Mouse (Mus musculus): ENCODE measurements around the gene Ace. TPM values are rescaled to one million over a fixed set of nuclear protein-coding genes. Genes with fewer than 3 reads are reported as not detected.

Ace gene
- total RNA-seq, 1 experiment = 1.4 TPM

DNA sequence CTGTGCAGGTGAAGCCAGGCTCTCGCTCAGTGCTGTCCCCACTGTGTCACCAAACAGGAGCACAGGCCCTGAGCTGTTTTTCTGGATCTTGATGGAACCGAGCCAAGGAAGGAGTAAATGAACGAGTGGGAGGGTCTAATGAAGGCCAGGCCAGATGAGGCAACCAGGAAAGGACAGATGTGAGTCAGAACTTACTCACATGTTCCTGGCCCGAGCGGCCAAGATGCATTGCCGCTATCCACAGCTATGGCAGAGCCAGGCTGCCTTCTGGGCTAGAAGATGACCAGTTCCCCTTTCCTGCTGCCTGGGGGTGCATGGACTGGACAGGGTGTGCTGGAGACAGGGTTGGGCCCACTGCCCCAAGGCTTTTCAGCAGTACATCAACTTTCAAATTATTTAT is 14.3 kb upstream of the Ace start:
- peaks cover 9 to 29% of the 10 kb centered on the region in 2 experiments; a peak in 3 of 4 replicates for H3K4me1 ChIP-seq (ENCODE audit: control insufficient read depth in 2 of 2, insufficient read depth in 2 of 2, low read length in 2 of 2, poor library complexity in 1 of 2)
- H3K9me3 ChIP-seq (ENCODE audit: control insufficient read depth, insufficient read depth, low read depth, low read length) = no peaks in the 10 kb centered on the region
- TF ChIP-seq ZNF384 (IDR thresholded peaks at IDR 0.05; ENCODE audit: low read depth, low read length) (no peak), ZC3H11A (IDR thresholded peaks at IDR 0.05; ENCODE audit: borderline replicate concordance, low read depth, low read length) (no peak), CHD2 (IDR thresholded peaks at IDR 0.05; ENCODE audit: low read depth, low read length) (no peak)
- in situ Hi-C loops (cut with MboI; ENCODE audit: low sequenced_read_pairs in 2 of 2, unreplicated experiment in 2 of 2) = no loop called here
- H3K27ac ChIP-seq (ENCODE audit: insufficient read depth, low read depth, low read length, poor library complexity, severe bottlenecking) = no peak overlapping the region
- no peak for DNase-seq (ENCODE audit: low read depth, low spot score)
- H3K9ac ChIP-seq (ENCODE audit: insufficient read depth, low read depth, low read length, poor library complexity, severe bottlenecking) = peak overlapping the region; percentile 0; the same call in 1 of the 2 replicates
- no peak overlapping the region for H3K4me3 ChIP-seq (ENCODE audit: insufficient read depth in 1 of 2, low read depth in 1 of 2, low read length in 2 of 2, poor library complexity in 1 of 2, severe bottlenecking in 1 of 2)
- no peaks in the 10 kb centered on the region for H3K36me3 ChIP-seq (ENCODE audit: control insufficient read depth, insufficient read depth, low read length, poor library complexity, severe bottlenecking)

DNA sequence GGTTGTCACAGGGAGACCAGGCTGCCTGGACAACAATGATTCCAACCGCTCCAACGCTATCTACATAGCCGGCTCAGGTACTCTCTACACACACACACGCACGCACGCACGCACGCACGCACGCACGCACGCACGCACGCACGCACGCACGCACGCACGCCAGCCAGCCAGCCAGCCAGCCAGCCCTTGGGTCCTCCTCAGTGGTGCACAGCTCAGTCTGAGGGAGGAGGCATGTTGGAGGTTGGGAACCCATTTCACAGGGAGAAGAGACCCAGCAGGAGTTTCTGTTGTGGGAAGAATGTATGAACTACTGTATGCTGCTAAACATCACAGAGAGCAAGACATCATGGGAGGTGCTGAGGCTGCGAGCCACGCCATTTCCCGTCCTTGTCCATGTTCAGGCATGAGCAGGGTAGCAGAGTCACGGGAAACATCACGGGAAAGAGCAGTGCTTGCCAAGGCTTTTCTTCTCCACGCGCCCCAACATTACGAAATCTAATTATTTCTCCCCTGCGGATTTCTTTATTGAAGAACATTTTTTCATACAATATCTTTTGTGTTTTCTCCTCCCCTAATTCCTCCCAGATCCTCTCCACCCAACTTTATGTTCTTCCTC is 11.8 kb upstream of the Ace start:
- H3K9ac ChIP-seq (ENCODE audit: insufficient read depth, low read depth, low read length, poor library complexity, severe bottlenecking) = peak overlapping the region; percentile 70; the same call in 1 of the 2 replicates
- H3K27ac ChIP-seq (ENCODE audit: insufficient read depth, low read depth, low read length, poor library complexity, severe bottlenecking) = peak overlapping the region; percentile 11; the same call in 1 of the 2 replicates
- in situ Hi-C loops (cut with MboI; ENCODE audit: low sequenced_read_pairs in 2 of 2, unreplicated experiment in 2 of 2) = no loop called here
- H3K4me3 ChIP-seq (ENCODE audit: insufficient read depth in 1 of 2, low read depth in 1 of 2, low read length in 2 of 2, poor library complexity in 1 of 2, severe bottlenecking in 1 of 2) = peak overlapping the region; percentile 59 to 67
- no peak for DNase-seq (ENCODE audit: low read depth, low spot score)
- H3K9me3 ChIP-seq (ENCODE audit: control insufficient read depth, insufficient read depth, low read depth, low read length) = no peaks in the 10 kb centered on the region
- peaks cover 8 to 24% of the 10 kb centered on the region in 2 experiments; a peak in 3 of 4 replicates for H3K4me1 ChIP-seq (ENCODE audit: control insufficient read depth in 2 of 2, insufficient read depth in 2 of 2, low read length in 2 of 2, poor library complexity in 1 of 2)
- H3K36me3 ChIP-seq (ENCODE audit: control insufficient read depth, insufficient read depth, low read length, poor library complexity, severe bottlenecking) = no peaks in the 10 kb centered on the region
- TF ChIP-seq CHD2 (IDR thresholded peaks at IDR 0.05; ENCODE audit: low read depth, low read length) (no peak), MAFK (IDR thresholded peaks at IDR 0.05; ENCODE audit: insufficient read depth, low read depth, low read length) (no peak), ZC3H11A (IDR thresholded peaks at IDR 0.05; ENCODE audit: borderline replicate concordance, low read depth, low read length) (no peak), HCFC1 (IDR thresholded peaks at IDR 0.05; ENCODE audit: borderline replicate concordance, insufficient read depth, low read length) (no peak), ZNF384 (IDR thresholded peaks at IDR 0.05; ENCODE audit: low read depth, low read length) (no peak)

DNA sequence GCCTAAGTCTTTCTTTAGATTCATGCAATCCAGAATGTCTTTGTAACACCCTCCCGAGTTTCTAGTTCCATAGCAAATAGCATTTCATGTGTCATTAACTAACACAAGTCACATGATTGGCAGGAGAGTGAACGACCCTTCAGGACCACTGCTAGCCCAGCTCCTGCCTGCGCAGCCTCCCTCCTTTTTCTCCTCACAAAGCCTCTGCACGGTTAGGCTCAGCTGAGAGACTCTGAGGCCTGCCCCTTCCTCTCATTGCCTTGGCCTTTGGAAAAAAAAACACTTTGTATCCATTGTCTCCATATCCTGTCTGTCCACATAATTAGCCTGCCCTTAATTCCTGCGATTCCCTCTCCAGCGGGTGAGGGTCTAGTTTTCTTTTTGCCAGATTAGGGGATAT is 10.2 kb upstream of the Ace start:
- DNase-seq (ENCODE audit: low read depth, low spot score) = no peak
- in situ Hi-C loops (cut with MboI; ENCODE audit: low sequenced_read_pairs in 2 of 2, unreplicated experiment in 2 of 2) = no loop called here

DNA sequence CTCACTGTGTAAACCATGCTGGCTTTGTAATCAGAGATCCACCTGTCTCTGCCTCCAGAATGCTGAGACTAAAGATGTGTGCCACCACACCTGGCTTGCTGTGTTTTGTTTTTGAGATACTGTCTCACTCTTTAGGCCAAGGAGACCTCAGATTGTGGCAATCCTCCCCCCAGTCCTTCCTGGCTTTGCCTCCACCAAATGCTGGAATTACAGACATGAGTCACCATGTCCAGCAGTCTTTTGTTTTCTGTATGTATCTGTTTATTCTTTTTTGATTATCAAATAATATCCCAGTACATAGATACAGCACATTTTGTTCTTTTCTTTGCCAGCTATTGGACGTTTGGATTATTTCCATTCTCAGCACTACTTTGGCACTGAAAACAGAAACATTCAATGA is 9.2 kb upstream of the Ace start:
- Histone ChIP-seq H3K4me1 (ENCODE audit: control insufficient read depth in 2 of 2, insufficient read depth in 2 of 2, low read length in 2 of 2, poor library complexity in 1 of 2) (peaks cover 6 to 8% of the 10 kb centered on the region in 2 experiments; a peak in 2 of 4 replicates), H3K9ac (ENCODE audit: insufficient read depth, low read depth, low read length, poor library complexity, severe bottlenecking) (no peak overlapping the region), H3K9me3 (ENCODE audit: control insufficient read depth, insufficient read depth, low read depth, low read length) (no peaks in the 10 kb centered on the region), H3K27ac (ENCODE audit: insufficient read depth, low read depth, low read length, poor library complexity, severe bottlenecking) (no peak overlapping the region), H3K4me3 (ENCODE audit: insufficient read depth in 1 of 2, low read depth in 1 of 2, low read length in 2 of 2, poor library complexity in 1 of 2, severe bottlenecking in 1 of 2) (no peak overlapping the region), H3K36me3 (ENCODE audit: control insufficient read depth, insufficient read depth, low read length, poor library complexity, severe bottlenecking) (no peaks in the 10 kb centered on the region)
- DNase-seq (ENCODE audit: low read depth, low spot score) = no peak
- TF ChIP-seq ZNF384 (IDR thresholded peaks at IDR 0.05; ENCODE audit: low read depth, low read length) = no peak
- TF ChIP-seq CHD2 (IDR thresholded peaks at IDR 0.05; ENCODE audit: low read depth, low read length) = no peak
- TF ChIP-seq ZC3H11A (IDR thresholded peaks at IDR 0.05; ENCODE audit: borderline replicate concordance, low read depth, low read length) = no peak
- no peak for TF ChIP-seq HCFC1 (IDR thresholded peaks at IDR 0.05; ENCODE audit: borderline replicate concordance, insufficient read depth, low read length)
- no peak for TF ChIP-seq MAFK (IDR thresholded peaks at IDR 0.05; ENCODE audit: insufficient read depth, low read depth, low read length)
- in situ Hi-C loops (cut with MboI; ENCODE audit: low sequenced_read_pairs in 2 of 2, unreplicated experiment in 2 of 2) = no loop called here

More for the DNA sequence above, 10.2 kb upstream of the Ace start:
- no peak for TF ChIP-seq CHD2 (IDR thresholded peaks at IDR 0.05; ENCODE audit: low read depth, low read length)
- no peak for TF ChIP-seq ZNF384 (IDR thresholded peaks at IDR 0.05; ENCODE audit: low read depth, low read length)
- TF ChIP-seq ZC3H11A (IDR thresholded peaks at IDR 0.05; ENCODE audit: borderline replicate concordance, low read depth, low read length) = no peak
- TF ChIP-seq HCFC1 (IDR thresholded peaks at IDR 0.05; ENCODE audit: borderline replicate concordance, insufficient read depth, low read length) = no peak
- TF ChIP-seq MAFK (IDR thresholded peaks at IDR 0.05; ENCODE audit: insufficient read depth, low read depth, low read length) = no peak
- Histone ChIP-seq H3K9ac (ENCODE audit: insufficient read depth, low read depth, low read length, poor library complexity, severe bottlenecking) (no peak overlapping the region), H3K9me3 (ENCODE audit: control insufficient read depth, insufficient read depth, low read depth, low read length) (no peaks in the 10 kb centered on the region), H3K36me3 (ENCODE audit: control insufficient read depth, insufficient read depth, low read length, poor library complexity, severe bottlenecking) (no peaks in the 10 kb centered on the region), H3K4me1 (ENCODE audit: control insufficient read depth in 2 of 2, insufficient read depth in 2 of 2, low read length in 2 of 2, poor library complexity in 1 of 2) (peaks cover 8 to 18% of the 10 kb centered on the region in 2 experiments; a peak in 3 of 4 replicates), H3K27ac (ENCODE audit: insufficient read depth, low read depth, low read length, poor library complexity, severe bottlenecking) (no peak overlapping the region), H3K4me3 (ENCODE audit: insufficient read depth in 1 of 2, low read depth in 1 of 2, low read length in 2 of 2, poor library complexity in 1 of 2, severe bottlenecking in 1 of 2) (no peak overlapping the region)
